Mouse (Mus musculus) lung, postnatal 0 days (tissue): ENCODE results near the gene Pcdh9. TPM values are rescaled to one million over a fixed set of nuclear protein-coding genes. Genes with fewer than 3 reads are reported as not detected.

Experiments used
- ATAC-seq: fragments of 200-750 bp; cut with Nextera tagmentation; 2 replicates; pipeline ENCODE4 v1.8.0; 2017; ENCODE audit warnings: moderate library complexity
- DNase-seq: peaks from one replicate; pipeline ENCODE4 v3.0.0-alpha.2; 2016; ENCODE audit warnings: low spot score
- H3K27ac ChIP-seq: fragments of 300-500 bp; sonication (generic); 2 replicates; pipeline ENCODE4 v1.5.1; 2014; ENCODE audit warnings: antibody characterized with exemption, mild to moderate bottlenecking, low read length, mixed read lengths
- H3K27me3 ChIP-seq: fragments of 300-500 bp; sonication (generic); replicated peaks from 2 replicates; pipeline ENCODE4 v1.6.1; 2014; ENCODE audit warnings: low read length, mixed read lengths; ENCODE audit not compliant: insufficient read depth
- H3K36me3 ChIP-seq: fragments of 300-500 bp; sonication (generic); 2 replicates; pipeline ENCODE4 v1.6.1; 2014; ENCODE audit warnings: low read length, mixed read lengths; ENCODE audit not compliant: insufficient read depth
- H3K4me1 ChIP-seq: fragments of 300-500 bp; sonication (generic); 2 replicates; pipeline ENCODE4 v1.6.1; 2014; ENCODE audit warnings: antibody characterized with exemption, low read depth, low read length, mixed read lengths; ENCODE audit not compliant: insufficient read depth
- H3K4me2 ChIP-seq: fragments of 300-500 bp; sonication (generic); replicated peaks from 2 replicates; pipeline ENCODE4 v1.6.1; 2014; ENCODE audit warnings: low read depth, mild to moderate bottlenecking, low read length, moderate library complexity, mixed read lengths
- H3K4me3 ChIP-seq: fragments of 300-500 bp; sonication (generic); 2 replicates; pipeline ENCODE4 v1.5.1; 2014; ENCODE audit warnings: low read depth, low read length
- H3K9ac ChIP-seq: fragments of 300-500 bp; sonication (generic); replicated peaks from 2 replicates; pipeline ENCODE4 v1.6.1; 2014; ENCODE audit warnings: low read depth, mild to moderate bottlenecking
- H3K9me3 ChIP-seq: fragments of 300-500 bp; sonication (generic); 2 replicates; pipeline ENCODE4 v1.6.1; 2016; ENCODE audit warnings: low read length, mixed read lengths
- CTCF ChIP-seq: IDR thresholded peaks from 2 replicates; pipeline ENCODE4 v1.5.1; 2016; ENCODE audit warnings: antibody characterized with exemption, mild to moderate bottlenecking
- EP300 ChIP-seq: IDR thresholded peaks from 2 replicates; pipeline ENCODE4 v1.6.1; 2016; ENCODE audit warnings: antibody characterized with exemption, mild to moderate bottlenecking, control low read depth
- WGBS: fragments of 180-500 bp; shearing (Covaris S2); extraction: QIAGEN DNeasy Blood & Tissue Kit; methylation state at CpG from one replicate; pipeline ENCODE4 v1.1.7; 2014; 5-methylcytosine and 5-hydroxymethylcytosine counted together
- polyA plus RNA-seq: library from polyadenylated mRNA; unstranded; fragments of >200 nt; fragmentation: Nextera tagmentation; extraction: Ambion mirVana; gene quantifications from 2 replicates; pipeline ENCODE4 v1.2.1, GENCODE M21; 2015

Pcdh9 gene
- polyA plus RNA-seq, 1 experiment from 2014 or later, result 1.4 TPM

DNA sequence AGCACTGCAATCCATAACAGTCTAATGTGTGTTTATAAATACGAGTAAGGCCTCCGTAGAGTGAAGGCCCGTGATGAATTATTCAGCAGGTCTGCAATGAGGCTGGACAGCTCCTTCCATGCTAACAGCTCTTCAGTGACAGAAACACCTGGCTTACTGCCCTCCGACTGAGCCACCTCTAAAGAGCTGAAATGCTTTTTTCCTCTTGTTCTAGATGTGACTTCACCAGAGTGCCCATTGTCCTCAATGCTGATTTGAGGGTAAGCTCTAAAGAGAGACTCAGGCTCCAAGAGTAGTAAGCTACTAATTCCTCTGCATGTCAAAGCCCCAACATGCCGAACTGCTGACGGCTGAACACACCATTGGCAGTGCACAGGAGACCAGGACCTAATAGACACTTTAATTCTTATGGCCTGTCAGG is 64.4 kb downstream of the Pcdh9 start:
- no peak overlapping the region for H3K4me2 ChIP-seq
- DNase-seq, result no peak
- no peaks in the 10 kb centered on the region for H3K27me3 ChIP-seq
- H3K4me3 ChIP-seq, result no peak overlapping the region
- TF ChIP-seq CTCF (no peak), EP300 (no peak)
- H3K27ac ChIP-seq, result no peak overlapping the region
- H3K9ac ChIP-seq, result no peak overlapping the region
- no peaks in the 10 kb centered on the region for H3K36me3 ChIP-seq
- H3K4me1 ChIP-seq, result no peaks in the 10 kb centered on the region
- H3K9me3 ChIP-seq, result no peaks in the 10 kb centered on the region
- 52% methylated on average over 6 of the region's 6 CpGs for WGBS
- ATAC-seq, result no peak

DNA sequence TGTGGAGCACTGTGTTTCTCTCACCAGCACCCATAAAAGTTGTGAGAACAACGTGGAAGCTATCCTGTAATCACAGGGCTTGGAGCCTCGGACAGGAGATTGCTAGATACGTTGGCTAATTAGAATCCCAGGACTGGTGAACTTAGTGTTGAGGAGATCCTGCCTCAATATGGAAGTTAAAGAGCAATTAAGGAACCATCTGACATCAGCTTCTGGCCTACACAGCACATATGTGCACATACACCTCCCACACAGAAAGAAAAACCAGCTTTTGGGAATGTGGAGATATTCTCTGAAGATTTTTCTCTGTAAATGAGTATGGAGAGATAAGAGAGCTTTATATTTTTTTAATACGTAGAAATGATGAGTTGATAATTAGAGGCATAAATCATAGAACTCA is 71.6 kb downstream of the Pcdh9 start:
- Histone ChIP-seq H3K27ac (no peak overlapping the region), H3K36me3 (no peaks in the 10 kb centered on the region), H3K27me3 (no peaks in the 10 kb centered on the region), H3K9me3 (no peaks in the 10 kb centered on the region), H3K4me2 (no peak overlapping the region), H3K4me3 (no peak overlapping the region), H3K9ac (no peak overlapping the region), H3K4me1 (no peaks in the 10 kb centered on the region)
- no peak for ATAC-seq
- no peak for TF ChIP-seq CTCF
- no peak for TF ChIP-seq EP300
- no peak for DNase-seq
- 80% methylated on average over 4 of the region's 4 CpGs for WGBS

DNA sequence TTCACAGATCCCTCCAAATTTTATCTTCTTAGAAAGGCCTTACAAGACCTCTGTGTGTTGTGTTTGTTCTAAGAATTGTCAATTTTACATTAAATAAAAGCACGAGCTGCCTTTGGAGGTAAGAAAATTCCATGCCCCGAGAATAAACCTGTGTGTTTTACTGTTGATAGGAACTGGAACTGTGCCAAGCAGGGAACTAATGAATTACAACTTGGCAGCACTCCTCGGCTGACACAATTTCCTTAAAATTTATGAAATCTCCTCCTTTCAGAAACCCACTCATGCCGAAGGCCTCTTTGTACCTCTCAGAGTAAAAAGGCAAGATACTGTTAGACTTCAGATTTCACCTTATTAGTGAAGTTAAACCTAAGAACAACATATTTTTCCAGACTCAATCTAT is 72.9 kb downstream of the Pcdh9 start:
- Histone ChIP-seq H3K4me1 (no peaks in the 10 kb centered on the region), H3K4me2 (no peak overlapping the region), H3K36me3 (no peaks in the 10 kb centered on the region), H3K4me3 (no peak overlapping the region), H3K27me3 (no peaks in the 10 kb centered on the region), H3K9me3 (no peaks in the 10 kb centered on the region), H3K9ac (no peak overlapping the region), H3K27ac (no peak overlapping the region)
- peak; percentile 7 for DNase-seq
- TF ChIP-seq CTCF (no peak), EP300 (no peak)
- WGBS, result 13% methylated on average over 4 of the region's 4 CpGs
- no peak for ATAC-seq

DNA sequence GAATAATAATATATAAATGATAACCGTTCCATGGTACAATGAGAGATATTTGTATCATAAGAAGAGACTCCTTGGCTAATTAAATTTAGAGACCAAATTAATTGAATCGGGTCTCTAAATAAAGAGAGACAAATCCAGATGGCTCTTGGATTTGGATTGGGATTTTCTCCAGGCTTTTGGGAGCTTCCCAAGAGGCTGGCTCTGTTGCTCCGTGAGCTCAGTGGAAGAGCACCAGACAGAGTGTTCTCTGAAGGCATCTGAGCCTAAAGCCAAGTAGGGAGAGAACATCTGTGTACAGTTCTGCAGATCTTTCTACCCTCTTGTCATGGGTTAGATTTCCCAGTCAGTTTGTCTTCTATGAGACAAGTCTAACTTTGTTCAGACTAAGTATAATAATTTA is 95.9 kb downstream of the Pcdh9 start:
- no peaks in the 10 kb centered on the region for H3K36me3 ChIP-seq
- H3K27me3 ChIP-seq, result no peaks in the 10 kb centered on the region
- 91% methylated on average over 3 of the region's 3 CpGs for WGBS
- no peaks in the 10 kb centered on the region for H3K9me3 ChIP-seq
- no peak for TF ChIP-seq CTCF
- no peak for TF ChIP-seq EP300
- no peak overlapping the region for H3K9ac ChIP-seq
- DNase-seq (no peak), ATAC-seq (no peak)
- H3K4me3 ChIP-seq, result no peak overlapping the region
- H3K4me2 ChIP-seq, result no peak overlapping the region
- no peak overlapping the region for H3K27ac ChIP-seq
- H3K4me1 ChIP-seq, result no peaks in the 10 kb centered on the region

DNA sequence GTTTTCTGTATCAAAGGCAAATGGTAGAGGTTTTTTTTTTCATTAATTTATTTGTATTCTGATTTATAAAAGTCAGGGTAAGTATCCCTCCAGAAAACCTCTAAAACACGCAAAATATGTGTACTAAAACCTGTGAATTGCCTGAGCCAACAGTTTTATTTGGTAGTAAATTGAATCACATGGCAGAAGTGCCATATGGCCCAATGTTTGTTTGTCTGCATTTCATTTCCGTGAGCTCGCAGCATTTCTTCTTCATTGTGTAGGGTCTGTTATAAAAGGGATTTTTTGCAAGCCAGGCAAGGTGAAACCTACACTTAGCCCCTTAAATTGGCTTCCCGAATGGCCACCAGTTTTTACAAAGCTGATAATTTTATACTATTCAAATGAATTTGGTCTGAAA is 104.2 kb downstream of the Pcdh9 start:
- Histone ChIP-seq H3K4me3 (no peak overlapping the region), H3K4me1 (no peaks in the 10 kb centered on the region), H3K27me3 (no peaks in the 10 kb centered on the region), H3K4me2 (no peak overlapping the region), H3K36me3 (no peaks in the 10 kb centered on the region), H3K27ac (no peak overlapping the region), H3K9me3 (no peaks in the 10 kb centered on the region), H3K9ac (no peak overlapping the region)
- 76% methylated on average over 4 of the region's 4 CpGs for WGBS
- ATAC-seq (no peak), DNase-seq (no peak)
- no peak for TF ChIP-seq CTCF
- TF ChIP-seq EP300, result no peak

DNA sequence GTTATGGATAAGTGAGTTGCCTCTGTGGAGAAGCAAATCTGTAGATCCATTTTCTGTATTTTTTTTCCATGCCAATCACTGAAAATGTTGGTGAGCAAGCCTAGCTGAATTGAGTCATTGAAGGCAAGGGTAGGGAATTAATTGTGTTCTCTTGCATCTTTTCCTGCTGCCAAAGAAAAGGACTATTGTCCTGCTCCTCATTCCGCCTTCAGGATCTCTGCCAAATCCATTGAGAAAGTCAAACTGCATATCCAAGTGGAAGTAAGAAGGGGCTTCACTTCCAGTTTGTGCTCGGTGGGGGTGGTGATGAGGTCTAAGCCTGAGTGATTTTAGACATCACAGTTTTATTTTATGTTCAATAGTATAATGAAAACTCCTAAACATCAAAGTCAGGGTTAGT is 105.4 kb downstream of the Pcdh9 start:
- H3K4me2 ChIP-seq, result no peak overlapping the region
- TF ChIP-seq EP300 (no peak), CTCF (no peak)
- 60% methylated on average over 2 of the region's 2 CpGs for WGBS
- H3K36me3 ChIP-seq, result no peaks in the 10 kb centered on the region
- no peaks in the 10 kb centered on the region for H3K9me3 ChIP-seq
- H3K4me1 ChIP-seq, result no peaks in the 10 kb centered on the region
- DNase-seq (no peak), ATAC-seq (no peak)
- no peak overlapping the region for H3K4me3 ChIP-seq
- H3K27me3 ChIP-seq, result no peaks in the 10 kb centered on the region
- H3K9ac ChIP-seq, result no peak overlapping the region
- H3K27ac ChIP-seq, result no peak overlapping the region

DNA sequence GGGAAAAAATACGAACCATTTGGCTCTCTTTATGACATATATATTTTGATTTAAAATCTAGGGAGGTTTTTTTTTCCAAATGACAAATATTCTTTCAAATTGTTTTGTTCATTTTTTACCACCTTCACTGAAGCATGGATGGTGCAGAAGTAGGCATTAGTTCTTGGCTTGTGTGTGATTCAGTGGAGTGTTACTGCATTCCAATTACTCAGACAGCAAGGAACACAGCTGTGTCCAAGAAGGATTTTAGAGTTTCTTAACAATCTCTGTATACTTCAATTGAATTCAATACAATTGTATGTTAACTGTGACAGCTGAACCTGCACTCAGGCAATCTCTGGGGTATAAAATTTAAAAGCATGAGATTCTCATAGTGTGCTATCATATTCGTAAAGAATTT is 127.6 kb downstream of the Pcdh9 start:
- Histone ChIP-seq H3K9me3 (no peaks in the 10 kb centered on the region), H3K4me3 (no peak overlapping the region), H3K4me2 (no peak overlapping the region), H3K36me3 (no peaks in the 10 kb centered on the region), H3K27me3 (no peaks in the 10 kb centered on the region), H3K9ac (no peak overlapping the region), H3K4me1 (no peaks in the 10 kb centered on the region), H3K27ac (no peak overlapping the region)
- TF ChIP-seq CTCF, result no peak
- TF ChIP-seq EP300, result no peak
- ATAC-seq, result no peak
- no peak for DNase-seq
- WGBS, result 83% methylated on average over 2 of the region's 2 CpGs
